Mouse (Mus musculus): Measurements from ENCODE around the gene Fam178b. TPM values are rescaled to one million over a fixed set of nuclear protein-coding genes. Genes with fewer than 3 reads are reported as not detected.
"Not testable (repeated sequence)": the region's sequence is repeated elsewhere in the genome, so short reads cannot be mapped to it uniquely, and the experiment has no call there.

Fam178b gene
- polyA plus RNA-seq, 1 experiment from 2014 or later: 3.1 TPM

- no peaks in the 10 kb centered on the region for H3K36me3 ChIP-seq (ENCODE audit: control insufficient read depth, insufficient read depth, low read length)
- WGBS: 81% methylated on average over 5 of the region's 5 CpGs
- H3K4me1 ChIP-seq (ENCODE audit: control insufficient read depth in 2 of 2, insufficient read depth in 2 of 2, low read length in 2 of 2): peaks cover 3 to 6% of the 10 kb centered on the region in 2 experiments; a peak in 1 of 4 replicates
- no peaks in the 10 kb centered on the region for H3K27me3 ChIP-seq (ENCODE audit: control insufficient read depth, insufficient read depth, low read length)
- no peak overlapping the region for H3K9ac ChIP-seq (ENCODE audit: low read length)
- no peak overlapping the region for H3K27ac ChIP-seq (replicated peaks in 1 of 2; ENCODE audit: control insufficient read depth in 1 of 2, insufficient read depth in 1 of 2, low read depth in 2 of 2, low read length in 2 of 2)
- H3K4me2 ChIP-seq (ENCODE audit: low read length): no peak overlapping the region
- 0 out of 2 replicates have a peak, but pooled peaks cover 4% of the 10 kb centered on the region for H3K9me3 ChIP-seq (ENCODE audit: control insufficient read depth, low read length)
- ATAC-seq (ENCODE audit: insufficient number of reproducible peaks, insufficient read depth, low FRiP score, low read depth): no peak
- H3K4me3 ChIP-seq (ENCODE audit: control insufficient read depth in 1 of 2, insufficient read depth in 1 of 2, low read depth in 1 of 2, low read length in 2 of 2): no peak overlapping the region
Measured at GRCm38 (mm10) chr1:36625442-36625841, 57.5 kb downstream of the Fam178b start.

GRCm38 (mm10) chr1:36615958-36616357, 67.0 kb downstream of the Fam178b start:
- H3K27me3 ChIP-seq (ENCODE audit: control insufficient read depth, insufficient read depth, low read length); H3K4me2 ChIP-seq (ENCODE audit: low read length); ATAC-seq (ENCODE audit: insufficient number of reproducible peaks, insufficient read depth, low FRiP score, low read depth); H3K4me3 ChIP-seq (ENCODE audit: control insufficient read depth in 1 of 2, insufficient read depth in 1 of 2, low read depth in 1 of 2, low read length in 2 of 2); H3K9ac ChIP-seq (ENCODE audit: low read length); H3K27ac ChIP-seq (replicated peaks in 1 of 2; ENCODE audit: control insufficient read depth in 1 of 2, insufficient read depth in 1 of 2, low read depth in 2 of 2, low read length in 2 of 2); H3K4me1 ChIP-seq (ENCODE audit: control insufficient read depth in 2 of 2, insufficient read depth in 2 of 2, low read length in 2 of 2); H3K36me3 ChIP-seq (ENCODE audit: control insufficient read depth, insufficient read depth, low read length); H3K9me3 ChIP-seq (ENCODE audit: control insufficient read depth, low read length): not testable (repeated sequence)
- WGBS: 83% methylated on average over 5 of the region's 5 CpGs

GRCm38 (mm10) chr1:36615188-36615587, 67.8 kb downstream of the Fam178b start:
- no peaks in the 10 kb centered on the region for H3K27me3 ChIP-seq (ENCODE audit: control insufficient read depth, insufficient read depth, low read length)
- H3K4me3 ChIP-seq (ENCODE audit: control insufficient read depth in 1 of 2, insufficient read depth in 1 of 2, low read depth in 1 of 2, low read length in 2 of 2): no peak overlapping the region
- peaks cover 0 to 7% of the 10 kb centered on the region in 2 experiments; a peak in 3 of 4 replicates for H3K4me1 ChIP-seq (ENCODE audit: control insufficient read depth in 2 of 2, insufficient read depth in 2 of 2, low read length in 2 of 2)
- ATAC-seq (ENCODE audit: insufficient number of reproducible peaks, insufficient read depth, low FRiP score, low read depth): no peak
- no peak overlapping the region for H3K4me2 ChIP-seq (ENCODE audit: low read length)
- no peak overlapping the region for H3K9ac ChIP-seq (ENCODE audit: low read length)
- WGBS: 67% methylated on average over 8 of the region's 8 CpGs
- H3K27ac ChIP-seq (replicated peaks in 1 of 2; ENCODE audit: control insufficient read depth in 1 of 2, insufficient read depth in 1 of 2, low read depth in 2 of 2, low read length in 2 of 2): no peak overlapping the region
- H3K9me3 ChIP-seq (ENCODE audit: control insufficient read depth, low read length): no peaks in the 10 kb centered on the region
- no peaks in the 10 kb centered on the region for H3K36me3 ChIP-seq (ENCODE audit: control insufficient read depth, insufficient read depth, low read length)

DNA sequence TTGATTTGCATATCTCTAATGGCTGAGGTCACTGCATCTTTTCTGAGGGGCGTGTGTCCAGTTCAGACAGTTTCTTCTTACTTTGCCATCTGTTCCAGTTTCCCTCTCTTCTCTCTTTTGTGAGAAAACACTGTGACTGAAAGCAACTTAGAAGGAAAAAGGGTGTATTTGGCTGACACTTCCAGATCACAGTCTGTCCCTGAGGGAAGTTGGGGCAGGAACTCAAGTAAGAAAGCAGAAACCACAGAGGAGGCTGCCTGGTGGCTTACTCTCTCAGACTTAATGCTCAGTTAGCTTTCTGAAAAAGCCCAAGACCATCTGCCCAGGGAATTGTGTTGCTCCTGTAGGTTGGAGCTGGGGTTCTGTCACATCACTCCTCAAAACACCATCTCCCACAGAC, 68.4 kb downstream of the Fam178b start:
- Histone ChIP-seq H3K4me3 (ENCODE audit: control insufficient read depth in 1 of 2, insufficient read depth in 1 of 2, low read depth in 1 of 2, low read length in 2 of 2) (no peak overlapping the region), H3K9me3 (ENCODE audit: control insufficient read depth, low read length) (no peaks in the 10 kb centered on the region), H3K9ac (ENCODE audit: low read length) (no peak overlapping the region), H3K27ac (replicated peaks in 1 of 2; ENCODE audit: control insufficient read depth in 1 of 2, insufficient read depth in 1 of 2, low read depth in 2 of 2, low read length in 2 of 2) (no peak overlapping the region), H3K4me1 (ENCODE audit: control insufficient read depth in 2 of 2, insufficient read depth in 2 of 2, low read length in 2 of 2) (peaks cover 0 to 7% of the 10 kb centered on the region in 2 experiments; a peak in 3 of 4 replicates), H3K36me3 (ENCODE audit: control insufficient read depth, insufficient read depth, low read length) (no peaks in the 10 kb centered on the region), H3K4me2 (ENCODE audit: low read length) (no peak overlapping the region), H3K27me3 (ENCODE audit: control insufficient read depth, insufficient read depth, low read length) (no peaks in the 10 kb centered on the region)
- WGBS: 66% methylated on average over 1 of the region's 1 CpGs
- ATAC-seq (ENCODE audit: insufficient number of reproducible peaks, insufficient read depth, low FRiP score, low read depth): no peak

- no peak for ATAC-seq (ENCODE audit: insufficient number of reproducible peaks, insufficient read depth, low FRiP score, low read depth)
- Histone ChIP-seq H3K27me3 (ENCODE audit: control insufficient read depth, insufficient read depth, low read length) (no peaks in the 10 kb centered on the region), H3K36me3 (ENCODE audit: control insufficient read depth, insufficient read depth, low read length) (no peaks in the 10 kb centered on the region), H3K4me2 (ENCODE audit: low read length) (no peak overlapping the region), H3K9me3 (ENCODE audit: control insufficient read depth, low read length) (no peaks in the 10 kb centered on the region), H3K4me3 (ENCODE audit: control insufficient read depth in 1 of 2, insufficient read depth in 1 of 2, low read depth in 1 of 2, low read length in 2 of 2) (no peak overlapping the region), H3K9ac (ENCODE audit: low read length) (no peak overlapping the region), H3K4me1 (ENCODE audit: control insufficient read depth in 2 of 2, insufficient read depth in 2 of 2, low read length in 2 of 2) (peaks cover 0 to 7% of the 10 kb centered on the region in 2 experiments; a peak in 3 of 4 replicates), H3K27ac (replicated peaks in 1 of 2; ENCODE audit: control insufficient read depth in 1 of 2, insufficient read depth in 1 of 2, low read depth in 2 of 2, low read length in 2 of 2) (no peak overlapping the region)
- 90% methylated on average over 10 of the region's 10 CpGs for WGBS
Measured at GRCm38 (mm10) chr1:36613374-36613895, 69.5 kb downstream of the Fam178b start.

- no peak overlapping the region for H3K4me3 ChIP-seq (ENCODE audit: control insufficient read depth in 1 of 2, insufficient read depth in 1 of 2, low read depth in 1 of 2, low read length in 2 of 2)
- no peaks in the 10 kb centered on the region for H3K27me3 ChIP-seq (ENCODE audit: control insufficient read depth, insufficient read depth, low read length)
- peak overlapping the region in 1 of 2 experiments; percentile 26; a peak in 1 of 4 replicates for H3K27ac ChIP-seq (replicated peaks in 1 of 2; ENCODE audit: control insufficient read depth in 1 of 2, insufficient read depth in 1 of 2, low read depth in 2 of 2, low read length in 2 of 2)
- H3K4me2 ChIP-seq (ENCODE audit: low read length): no peak overlapping the region
- WGBS: 70% methylated on average over 6 of the region's 6 CpGs
- peaks cover 7 to 8% of the 10 kb centered on the region in 2 experiments for H3K4me1 ChIP-seq (ENCODE audit: control insufficient read depth in 2 of 2, insufficient read depth in 2 of 2, low read length in 2 of 2)
- no peak for ATAC-seq (ENCODE audit: insufficient number of reproducible peaks, insufficient read depth, low FRiP score, low read depth)
- no peaks in the 10 kb centered on the region for H3K9me3 ChIP-seq (ENCODE audit: control insufficient read depth, low read length)
- no peak overlapping the region for H3K9ac ChIP-seq (ENCODE audit: low read length)
- H3K36me3 ChIP-seq (ENCODE audit: control insufficient read depth, insufficient read depth, low read length): no peaks in the 10 kb centered on the region
Measured at GRCm38 (mm10) chr1:36612362-36612761, 70.6 kb downstream of the Fam178b start.

DNA sequence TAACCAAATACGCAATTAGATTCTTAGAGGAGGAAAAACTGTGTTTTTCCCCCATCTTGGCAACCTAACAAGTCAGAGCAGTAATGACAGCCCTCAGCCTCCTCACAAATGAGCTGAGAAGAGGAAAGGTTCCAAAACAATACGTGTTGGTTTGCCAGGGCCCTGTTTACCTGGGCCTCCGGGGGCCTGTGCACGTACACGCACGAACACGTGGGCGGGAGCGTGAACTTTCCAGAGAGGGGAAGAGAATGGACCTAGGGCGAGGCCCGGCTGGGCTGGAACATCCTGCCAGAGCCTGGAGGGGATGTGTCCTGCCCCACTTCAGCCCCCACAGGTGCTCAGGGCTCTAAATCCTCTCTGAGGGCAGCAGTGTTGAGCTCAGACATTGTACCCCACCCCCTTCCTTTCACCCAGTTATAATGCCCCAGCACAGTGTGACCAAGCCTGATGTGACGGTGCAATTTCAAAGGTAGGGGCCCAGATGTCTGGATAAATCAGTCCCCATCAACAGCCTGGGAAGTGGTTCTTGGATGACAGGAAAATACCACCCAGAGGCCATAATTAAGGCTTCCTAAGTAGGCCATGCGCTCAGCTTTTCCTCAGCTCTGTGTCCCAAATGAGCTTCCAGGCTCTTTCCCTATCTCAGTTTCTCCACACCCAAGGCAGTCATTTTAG, 71.4 kb downstream of the Fam178b start:
- Histone ChIP-seq H3K27me3 (ENCODE audit: control insufficient read depth, insufficient read depth, low read length) (no peaks in the 10 kb centered on the region), H3K4me3 (ENCODE audit: control insufficient read depth in 1 of 2, insufficient read depth in 1 of 2, low read depth in 1 of 2, low read length in 2 of 2) (no peak overlapping the region), H3K4me1 (ENCODE audit: control insufficient read depth in 2 of 2, insufficient read depth in 2 of 2, low read length in 2 of 2) (peaks cover 15% of the 10 kb centered on the region in 2 experiments), H3K9me3 (ENCODE audit: control insufficient read depth, low read length) (no peaks in the 10 kb centered on the region), H3K4me2 (ENCODE audit: low read length) (no peak overlapping the region), H3K36me3 (ENCODE audit: control insufficient read depth, insufficient read depth, low read length) (no peaks in the 10 kb centered on the region), H3K27ac (replicated peaks in 1 of 2; ENCODE audit: control insufficient read depth in 1 of 2, insufficient read depth in 1 of 2, low read depth in 2 of 2, low read length in 2 of 2) (no peak overlapping the region), H3K9ac (ENCODE audit: low read length) (no peak overlapping the region)
- WGBS: 69% methylated on average over 13 of the region's 13 CpGs
- ATAC-seq (ENCODE audit: insufficient number of reproducible peaks, insufficient read depth, low FRiP score, low read depth): no peak
